Mouse (Mus musculus) adrenal gland, adult 10 weeks (tissue): ENCODE measurements around the gene Gpr19. TPM values are rescaled to one million over a fixed set of nuclear protein-coding genes. Genes with fewer than 3 reads are reported as not detected.

ENCODE experiments used
- polyA plus RNA-seq: library from polyadenylated mRNA; stranded (reverse); fragments of 350-450 nt; fragmentation: Illumina TruSeq; extraction: RNeasy Lipid Tissue Mini Kit (QIAGEN cat#74804); gene quantifications from one replicate; pipeline ENCODE4 v1.2.3, GENCODE M21; 2014; ENCODE audit warnings: low read depth, low replicate concordance

The Gpr19 gene
- polyA plus RNA-seq, result 2.7 TPM

GRCm38 (mm10) chr6:134898095-134898965 lies at the start of gene Gpr19:
Gene Gpr19, minus strand, starts transcription at chr6:134898578.

GRCm38 (mm10) chr6:134920190-134921013 lies 22.0 kb upstream of the Gpr19 start, which contains the start of gene Cdkn1b:
Gene Cdkn1b, plus strand, starts transcription at chr6:134920401.

GRCm38 (mm10) chr6:134829786-134830700 lies 68.3 kb downstream of the Gpr19 start, which contains the start of gene Crebl2:
Gene Crebl2, plus strand, starts transcription at chr6:134830154.

Other genes starting within 250 kb of the Gpr19 start
- gene Dusp16, start 106.0 kb downstream of the Gpr19 start, polyA plus RNA-seq, result 70.5 TPM
- gene Crebl2, start 68.4 kb downstream of the Gpr19 start, polyA plus RNA-seq, result 46.7 TPM
- 76.9 TPM for gene Cdkn1b, start 21.8 kb upstream of the Gpr19 start, polyA plus RNA-seq
- gene Apold1, start 83.1 kb upstream of the Gpr19 start, polyA plus RNA-seq, result 8.7 TPM
- gene Ddx47, start 113.0 kb upstream of the Gpr19 start, polyA plus RNA-seq, result 175 TPM
- 0.29 TPM for gene Gprc5a, start 167.1 kb upstream of the Gpr19 start, polyA plus RNA-seq
- not detected for gene Gprc5d, start 219.7 kb upstream of the Gpr19 start, polyA plus RNA-seq